Mouse (Mus musculus) ES-E14 (cell line): ENCODE measurements at regions not wholly inside any gene's neighbourhood (a gene's known extent, or its start where the extent isn't known, plus 50 kb on each side); places are given as distances from the start of the nearest gene placed in this dataset.

Experiments used
- DNase-seq: peaks from one replicate; pipeline ENCODE4 v3.0.0-alpha.2; 2013; ENCODE audit warnings: low read depth, low spot score
- H3K27ac ChIP-seq: 2 replicates; pipeline ENCODE4 v1.5.1; 2012; ENCODE audit warnings: low read depth, mild to moderate bottlenecking, low read length, moderate library complexity, mixed read lengths; ENCODE audit not compliant: poor library complexity, insufficient read depth, severe bottlenecking
- H3K36me3 ChIP-seq: 2 replicates; pipeline ENCODE4 v1.6.1; 2012; ENCODE audit warnings: mild to moderate bottlenecking, low read length, moderate library complexity, mixed read lengths; ENCODE audit not compliant: control insufficient read depth, poor library complexity, insufficient read depth, severe bottlenecking
- H3K4me1 ChIP-seq, 2 experiments: fragments of 150-350 bp in 1 of 2; sonication (generic) in 1 of 2; 2 replicates each; pipeline ENCODE4 v1.6.1; 2012; ENCODE audit warnings: low read length in 2 of 2, mild to moderate bottlenecking in 1 of 2, mixed read lengths in 1 of 2; ENCODE audit not compliant: control insufficient read depth in 2 of 2, insufficient read depth in 2 of 2, poor library complexity in 1 of 2
- H3K4me3 ChIP-seq, 2 experiments: fragments of 150-350 bp in 1 of 2; sonication (generic) in 1 of 2; 2 replicates each; pipeline ENCODE4 v1.5.1; 2012; ENCODE audit warnings: low read length in 2 of 2, low read depth in 1 of 2, mild to moderate bottlenecking in 1 of 2, mixed read lengths in 1 of 2; ENCODE audit not compliant: insufficient read depth in 1 of 2, poor library complexity in 1 of 2, severe bottlenecking in 1 of 2
- H3K9ac ChIP-seq: 2 replicates; pipeline ENCODE4 v1.6.1; 2012; ENCODE audit warnings: low read depth, mild to moderate bottlenecking, low read length, mixed read lengths; ENCODE audit not compliant: poor library complexity, insufficient read depth, severe bottlenecking
- H3K9me3 ChIP-seq: fragments of 150-350 bp; sonication (generic); 2 replicates; pipeline ENCODE4 v1.6.1; 2012; ENCODE audit warnings: low read depth, mild to moderate bottlenecking, low read length; ENCODE audit not compliant: control insufficient read depth, insufficient read depth
- CHD2 ChIP-seq: IDR thresholded peaks from 2 replicates; pipeline ENCODE4 v1.6.1; 2014; ENCODE audit warnings: mild to moderate bottlenecking, low read depth, low read length, inconsistent platforms
- HCFC1 ChIP-seq: IDR thresholded peaks from 2 replicates; pipeline ENCODE4 v1.6.1; 2012; ENCODE audit warnings: low read length, inconsistent platforms, borderline replicate concordance; ENCODE audit not compliant: insufficient read depth
- MAFK ChIP-seq: IDR thresholded peaks from 2 replicates; pipeline ENCODE4 v1.6.1; 2014; ENCODE audit warnings: mild to moderate bottlenecking, low read depth, low read length, inconsistent platforms; ENCODE audit not compliant: insufficient read depth
- ZC3H11A ChIP-seq: IDR thresholded peaks from 2 replicates; pipeline ENCODE4 v1.6.1; 2012; ENCODE audit warnings: low read depth, mild to moderate bottlenecking, inconsistent platforms, low read length, borderline replicate concordance
- ZNF384 ChIP-seq: IDR thresholded peaks from 2 replicates; pipeline ENCODE4 v1.6.1; 2012; ENCODE audit warnings: low read depth, low read length, inconsistent platforms
- in situ Hi-C, 2 experiments: fragments of 600-800 bp; cut with MboI; formaldehyde crosslinking; loops; one replicate each; pipeline ENCODE4 v1.15.1; 2025; ENCODE audit warnings: low sequenced_read_pairs in 2 of 2, inconsistent platforms in 1 of 2; ENCODE audit not compliant: unreplicated experiment in 2 of 2

- Histone ChIP-seq H3K4me3 (no peak overlapping the region), H3K9me3 (no peaks in the 10 kb centered on the region), H3K36me3 (no peaks in the 10 kb centered on the region), H3K27ac (no peak overlapping the region), H3K9ac (no peak overlapping the region), H3K4me1 (0 out of 4 replicates have a peak, but pooled peaks cover 0 to 3% of the 10 kb centered on the region in 2 experiments)
- in situ Hi-C loops = no loop called here
- no peak for TF ChIP-seq MAFK
- no peak for TF ChIP-seq ZC3H11A
- no peak for TF ChIP-seq CHD2
- TF ChIP-seq HCFC1 = no peak
- no peak for TF ChIP-seq ZNF384
- DNase-seq = no peak
Observed at GRCm38 (mm10) chr3:15153710-15154109, 178.4 kb downstream of the Gm9733 start.

DNA sequence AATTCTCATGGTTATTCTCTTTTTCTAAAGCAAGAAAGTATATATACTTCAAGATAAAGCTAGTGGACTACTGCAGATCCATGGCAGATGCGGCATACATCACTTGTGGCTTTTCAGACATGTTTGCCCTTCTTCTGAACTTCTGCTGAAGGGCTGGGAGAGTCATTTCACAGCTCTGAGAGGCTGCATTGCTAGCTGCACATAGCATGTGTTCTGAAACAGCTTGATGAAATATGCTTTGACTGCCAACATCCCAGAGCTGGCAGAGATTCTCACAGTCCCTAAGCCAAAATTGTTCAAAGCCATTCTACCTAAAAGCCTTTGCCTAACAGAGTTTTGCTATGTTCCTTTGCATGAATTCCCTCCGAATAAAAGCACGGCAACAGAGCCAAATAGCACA, 177.9 kb downstream of the Gm9733 start:
- H3K9ac ChIP-seq = no peak overlapping the region
- 0 out of 4 replicates have a peak, but pooled peaks cover 0 to 3% of the 10 kb centered on the region in 2 experiments for H3K4me1 ChIP-seq
- H3K27ac ChIP-seq = no peak overlapping the region
- no peak for DNase-seq
- in situ Hi-C loops = no loop called here
- H3K36me3 ChIP-seq = no peaks in the 10 kb centered on the region
- no peaks in the 10 kb centered on the region for H3K9me3 ChIP-seq
- H3K4me3 ChIP-seq = no peak overlapping the region
- TF ChIP-seq HCFC1 (no peak), ZNF384 (no peak), MAFK (no peak), ZC3H11A (no peak)

DNA sequence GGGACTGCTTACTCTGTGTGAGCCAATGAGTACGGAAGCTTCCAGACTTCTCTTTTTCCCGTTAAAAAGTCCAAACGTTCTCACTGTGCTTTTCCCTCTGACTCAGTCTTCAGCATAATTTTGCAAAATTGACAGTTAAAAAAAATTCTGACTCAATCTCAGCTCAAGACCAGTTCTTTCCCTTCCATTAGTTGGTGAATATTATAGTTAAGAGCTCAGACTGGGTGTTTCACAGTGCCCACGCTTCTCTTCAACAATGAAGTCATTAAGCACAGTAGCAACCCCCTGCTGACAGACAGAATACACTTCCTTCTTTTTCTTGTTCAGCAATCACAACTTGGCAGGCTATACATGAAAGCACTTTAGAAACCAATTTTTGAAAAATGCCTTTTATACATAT, 175.4 kb downstream of the Gm9733 start:
- H3K4me3 ChIP-seq = no peak overlapping the region
- no peak overlapping the region for H3K27ac ChIP-seq
- DNase-seq = no peak
- in situ Hi-C loops = no loop called here
- no peak overlapping the region for H3K9ac ChIP-seq
- H3K9me3 ChIP-seq = no peaks in the 10 kb centered on the region
- TF ChIP-seq MAFK (no peak), ZC3H11A (no peak), CHD2 (no peak), HCFC1 (no peak), ZNF384 (no peak)
- H3K36me3 ChIP-seq = no peaks in the 10 kb centered on the region
- peaks cover 0 to 6% of the 10 kb centered on the region in 2 experiments; a peak in 1 of 4 replicates for H3K4me1 ChIP-seq

DNA sequence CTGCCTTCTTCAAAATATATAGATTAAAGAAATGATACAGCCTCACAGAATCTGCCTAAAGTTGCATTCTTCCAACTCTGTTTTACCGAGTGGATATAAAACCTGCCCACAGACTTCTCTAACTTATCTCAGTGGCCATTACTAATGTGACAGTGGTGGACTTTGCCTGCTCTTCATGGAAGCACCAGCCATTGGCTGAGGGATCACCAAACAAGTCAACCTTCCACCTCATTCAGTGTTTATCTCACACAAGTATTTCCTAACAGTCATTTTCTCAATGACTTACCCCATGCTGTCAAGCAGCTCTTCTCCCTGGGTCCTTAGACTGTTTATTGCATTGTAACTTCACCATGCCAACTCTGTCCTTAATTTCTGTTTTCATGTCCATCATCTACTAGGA, 174.3 kb downstream of the Gm9733 start:
- Histone ChIP-seq H3K9me3 (no peaks in the 10 kb centered on the region), H3K36me3 (no peaks in the 10 kb centered on the region), H3K4me3 (no peak overlapping the region), H3K9ac (no peak overlapping the region), H3K4me1 (peaks cover 0 to 6% of the 10 kb centered on the region in 2 experiments; a peak in 1 of 4 replicates), H3K27ac (no peak overlapping the region)
- no peak for DNase-seq
- no peak for TF ChIP-seq CHD2
- in situ Hi-C loops = no loop called here

GRCm38 (mm10) chr3:15158926-15159325, 173.2 kb downstream of the Gm9733 start:
- Histone ChIP-seq H3K4me1 (peaks cover 0 to 6% of the 10 kb centered on the region in 2 experiments; a peak in 1 of 4 replicates), H3K27ac (no peak overlapping the region), H3K4me3 (no peak overlapping the region), H3K36me3 (no peaks in the 10 kb centered on the region), H3K9ac (no peak overlapping the region), H3K9me3 (no peaks in the 10 kb centered on the region)
- TF ChIP-seq ZNF384 = no peak
- TF ChIP-seq CHD2 = no peak
- TF ChIP-seq MAFK = no peak
- in situ Hi-C loops = no loop called here
- DNase-seq = no peak
